Mouse (Mus musculus): ENCODE data around the gene Fbh1.

DNA sequence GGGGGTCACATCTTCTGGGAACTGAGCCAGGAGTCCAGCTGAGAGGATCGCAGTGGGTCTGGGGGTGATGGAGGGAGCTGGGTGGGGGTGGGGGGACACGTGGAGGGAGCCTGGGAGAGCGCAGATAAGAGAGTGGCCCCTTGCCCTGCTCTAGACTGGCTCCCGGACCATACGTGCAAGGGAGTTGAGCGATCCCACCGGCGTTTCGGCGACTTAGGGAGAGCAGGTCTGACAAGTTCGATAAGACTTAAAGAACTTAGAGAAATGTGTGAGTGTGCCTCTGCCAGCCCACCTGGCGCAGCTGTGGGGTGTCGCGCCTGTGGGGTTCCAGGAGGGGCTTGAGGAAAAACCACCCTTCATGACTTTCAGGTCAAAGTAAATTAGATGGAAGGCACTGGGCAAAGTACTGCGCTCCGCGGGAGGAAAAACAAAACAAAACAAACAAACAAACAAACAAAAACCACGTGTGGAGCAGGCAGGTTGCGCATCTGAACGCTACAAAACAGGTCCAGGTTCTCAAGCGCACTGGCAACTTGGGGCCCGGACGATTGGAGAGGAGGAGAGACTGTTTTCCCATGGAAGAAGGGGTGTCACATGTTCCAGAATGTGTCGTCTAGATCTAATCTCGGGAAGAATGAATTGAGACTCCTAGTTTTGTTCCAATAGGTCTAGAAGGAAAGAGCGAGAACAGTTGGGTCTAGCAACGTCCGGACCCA, 71.2 kb downstream of the Fbh1 start:
- TF ChIP-seq CTCF (conservative IDR thresholded peaks at IDR 0.05 in 1 of 2, IDR thresholded peaks at IDR 0.05 in 1 of 2; ENCODE audit: low read depth in 2 of 2, low read length in 2 of 2) = no peak
- 0 out of 2 replicates have a peak, but pooled peaks have one; percentile 5 for TF ChIP-seq POLR2A (IDR thresholded peaks at IDR 0.05; ENCODE audit: low read depth, low read length)
- no peak for TF ChIP-seq KAT2A (IDR thresholded peaks at IDR 0.05; ENCODE audit: insufficient replicate concordance, low read length)
- no peak for TF ChIP-seq E2F4 (IDR thresholded peaks at IDR 0.05; ENCODE audit: insufficient replicate concordance, low read depth, low read length)
- TF ChIP-seq IRF4 (IDR thresholded peaks at IDR 0.05; ENCODE audit: low read depth, low read length) = no peak
- TF ChIP-seq GABPA (IDR thresholded peaks at IDR 0.05; ENCODE audit: insufficient replicate concordance, low read depth, low read length) = no peak
- no peak for TF ChIP-seq USF2 (conservative IDR thresholded peaks at IDR 0.05; ENCODE audit: low read depth, low read length)
- TF ChIP-seq CHD2 (IDR thresholded peaks at IDR 0.05; ENCODE audit: low read length) = no peak
- TF ChIP-seq MAZ (IDR thresholded peaks at IDR 0.05; ENCODE audit: low read depth, low read length) = no peak
- no peak for TF ChIP-seq MAFK (IDR thresholded peaks at IDR 0.05; ENCODE audit: insufficient replicate concordance, low read length)
- TF ChIP-seq MYC (IDR thresholded peaks at IDR 0.05; ENCODE audit: low read depth, low read length) = peak; percentile 68; the same call in 1 of the 2 replicates
- no peak for TF ChIP-seq POLR2AphosphoS2 (IDR thresholded peaks at IDR 0.05; ENCODE audit: low read depth, low read length)
- TF ChIP-seq EP300 (IDR thresholded peaks at IDR 0.05; ENCODE audit: low read length) = no peak

Measured in CH12.LX (cell line).